8 mouse cellular contexts compared by ENCODE assay signal in genomic region chr4:47246811-47247210, GRCm38 (mm10). TPM values are rescaled to one million over a fixed set of nuclear protein-coding genes. Genes with fewer than 3 reads are reported as not detected.
DNase-seq lines count a peak whose midpoint lies in the region; ATAC-seq and TF ChIP-seq lines count a peak whose summit lies in the region.

No protein-coding gene starts in this region.

- WGBS in forebrain, postnatal 0 days: 50% methylated on average over 8 of the region's 8 CpGs
- WGBS in forebrain, embryonic 11.5 days: 64% methylated on average over 8 of the region's 8 CpGs
- 29% methylated on average over 8 of the region's 8 CpGs for WGBS in spleen, adult 2 months

- H3K9ac ChIP-seq in forebrain, postnatal 0 days: no peak overlapping the region
- H3K9ac ChIP-seq in forebrain, embryonic 11.5 days (ENCODE audit: low read length): no peak overlapping the region

- no peaks in the 10 kb centered on the region for H3K9me3 ChIP-seq in forebrain, postnatal 0 days (ENCODE audit: low read length)
- H3K9me3 ChIP-seq in forebrain, embryonic 11.5 days (ENCODE audit: control insufficient read depth, low read length): no peaks in the 10 kb centered on the region

- H3K27ac ChIP-seq in forebrain, postnatal 0 days (ENCODE audit: low read depth, low read length): no peak overlapping the region
- H3K27ac ChIP-seq in forebrain, embryonic 11.5 days (ENCODE audit: low read depth, low read length): no peak overlapping the region
- no peak overlapping the region for H3K27ac ChIP-seq in spleen, adult 2 months (ENCODE audit: insufficient read depth, low read length)

- ATAC-seq in forebrain, postnatal 0 days: peak; percentile 62
- ATAC-seq in forebrain, embryonic 11.5 days (replicated peaks; ENCODE audit: low FRiP score): no peak
- 0 out of 2 replicates have a peak, but pooled peaks have one; percentile 42 for ATAC-seq in granulocyte monocyte progenitor cell, adult 5-6 weeks (replicated peaks; ENCODE audit: poor library complexity, severe bottlenecking)

- H3K4me2 ChIP-seq in forebrain, postnatal 0 days (ENCODE audit: low read depth): no peak overlapping the region
- no peak overlapping the region for H3K4me2 ChIP-seq in forebrain, embryonic 11.5 days (ENCODE audit: low read depth, low read length, severe bottlenecking)

- peak; percentile 67 for TF ChIP-seq CTCF in forebrain, postnatal 0 days (IDR thresholded peaks at IDR 0.05; ENCODE audit: low read depth)
- 0 out of 2 replicates have a peak, but pooled peaks have one; percentile 7 for TF ChIP-seq CTCF in spleen, adult 2 months (IDR thresholded peaks at IDR 0.05; ENCODE audit: extremely low read depth, insufficient read depth, insufficient read length, insufficient replicate concordance)

- peak; percentile 75 for DNase-seq in forebrain, postnatal 0 days
- no peak for DNase-seq in forebrain, embryonic 11.5 days (ENCODE audit: low spot score)
- peak in 1 of 2 experiments; percentile 38 for DNase-seq in spleen, adult 2 months (ENCODE audit: low read depth in 1 of 2, low spot score in 2 of 2)
- DNase-seq in spleen, postnatal 10 days (ENCODE audit: low spot score in 2 of 2): no peak
- no peak for DNase-seq in urinary bladder, postnatal 25 days (ENCODE audit: low spot score)
- DNase-seq in frontal cortex, postnatal 36 days (ENCODE audit: low spot score in 2 of 2): no peak
- DNase-seq in kidney, adult 8-10 months: no peak

- no peak for TF ChIP-seq POLR2A in spleen, adult 2 months (IDR thresholded peaks at IDR 0.05; ENCODE audit: low read depth, low read length)

- H3K36me3 ChIP-seq in forebrain, postnatal 0 days (ENCODE audit: insufficient read depth): no peaks in the 10 kb centered on the region
- no peaks in the 10 kb centered on the region for H3K36me3 ChIP-seq in forebrain, embryonic 11.5 days (ENCODE audit: control insufficient read depth, insufficient read depth, low read length)
- H3K36me3 ChIP-seq in spleen, adult 2 months (ENCODE audit: control insufficient read depth, insufficient read depth, low read length): no peaks in the 10 kb centered on the region

- H3K4me1 ChIP-seq in forebrain, postnatal 0 days (ENCODE audit: insufficient read depth): 0 out of 2 replicates have a peak, but pooled peaks cover 3% of the 10 kb centered on the region
- no peaks in the 10 kb centered on the region for H3K4me1 ChIP-seq in forebrain, embryonic 11.5 days (replicated peaks; ENCODE audit: control insufficient read depth, insufficient read depth, low read length)
- peaks cover 7% of the 10 kb centered on the region; the same call in 1 of the 2 replicates for H3K4me1 ChIP-seq in spleen, adult 2 months (ENCODE audit: control insufficient read depth, insufficient read depth, insufficient read length)

- no peak overlapping the region for H3K4me3 ChIP-seq in forebrain, postnatal 0 days (ENCODE audit: low read depth, low read length)
- no peak overlapping the region for H3K4me3 ChIP-seq in forebrain, embryonic 11.5 days (ENCODE audit: low read depth, low read length)
- no peak overlapping the region for H3K4me3 ChIP-seq in spleen, adult 2 months (ENCODE audit: extremely low read depth, insufficient read depth, insufficient read length)

- H3K27me3 ChIP-seq in forebrain, postnatal 0 days (ENCODE audit: insufficient read depth, low read length): no peaks in the 10 kb centered on the region
- no peaks in the 10 kb centered on the region for H3K27me3 ChIP-seq in forebrain, embryonic 11.5 days (ENCODE audit: control insufficient read depth, insufficient read depth, low read length)
- no peaks in the 10 kb centered on the region for H3K27me3 ChIP-seq in spleen, adult 2 months (ENCODE audit: control insufficient read depth, insufficient read depth, low read length)

RNA-seq across cellular contexts. Expression of gene Col15a1, which starts 38.9 kb away (rescaled TPM):
- total RNA-seq in forebrain, postnatal 0 days (2014; rRNA removed): 6.2 TPM in 2 replicates
- 2.0 and 2.5 TPM in 2 replicates for polyA plus RNA-seq in forebrain, postnatal 0 days (2015; fragmentation: Nextera tagmentation; extraction: Ambion mirVana)
- polyA plus RNA-seq in forebrain, embryonic 11.5 days (2014; fragmentation: Nextera tagmentation; extraction: Ambion mirVana): 6.6 and 7.0 TPM in 2 replicates
- 2.5 and 3.5 TPM in 2 replicates for polyA plus RNA-seq in spleen, adult 2 months (2012; rRNA removed)
- not detected in 2 replicates for total RNA-seq in granulocyte monocyte progenitor cell, adult 5-6 weeks (2014; fragmentation: Nextera tagmentation)
- total RNA-seq in granulocyte monocyte progenitor cell, adult 5-6 weeks (2017): not detected in 2 replicates
